Comparison of ENCODE assay signal across 11 mouse cellular contexts in genomic region chr7:105565071-105565836, GRCm38 (mm10). TPM values are rescaled to one million over a fixed set of nuclear protein-coding genes. Genes with fewer than 3 reads are reported as not detected.
DNase-seq lines count a peak whose midpoint lies in the region.
"Had no signal": no experiment of that assay in that cellular context is flagged by ENCODE, and none has a peak within 500 bp of the region (broad histone marks: within the 10 kb centered on the region; RNA-seq: fewer than 3 reads in every experiment).

No protein-coding gene starts in this region.

- intact Hi-C loops in left cerebral cortex, postnatal 25 days (cut with DNase I) = no loop called here
- intact Hi-C loops in left cerebral cortex, postnatal 4 days (cut with DNase I) = no loop called here
- intact Hi-C loops in heart, postnatal 36 days (cut with DNase I) = no loop called here

- peak; percentile 32 for DNase-seq in cerebellum, adult 8-10 months
- no peak for DNase-seq in cerebellum, adult 11 months
- DNase-seq in left cerebral cortex, postnatal 25 days (ENCODE audit: low spot score in 2 of 2) = peak; percentile 39 to 76
- no peak for DNase-seq in left cerebral cortex, postnatal 4 days
- peak; percentile 34 to 41 for DNase-seq in cerebellum, postnatal 14 days
- peak; percentile 39 to 56 for DNase-seq in heart, postnatal 36 days
- no peak for DNase-seq in kidney, adult 9 months
- no peak for DNase-seq in spleen, postnatal 4 days (ENCODE audit: low spot score in 2 of 2)
- DNase-seq: adrenal gland, adult 2 months; kidney, adult 18-20 months; liver had no signal

RNA-seq across cellular contexts. Expression of gene Smpd1, which starts 11.1 kb away (rescaled TPM):
- total RNA-seq in left cerebral cortex, postnatal 25 days (2021) = 100 to 1,000 TPM; 103 to 111 TPM
- 10 to 100 TPM; 59.3 to 65.7 TPM for total RNA-seq in left cerebral cortex, postnatal 4 days (2021)
- 100 to 1,000 TPM; 156 to 163 TPM for total RNA-seq in heart, postnatal 36 days (2021)

RNA-seq across cellular contexts. Expression of gene Apbb1, which starts 16.2 kb away (rescaled TPM):
- 100 to 1,000 TPM; 433 to 466 TPM for total RNA-seq in left cerebral cortex, postnatal 25 days (2021)
- total RNA-seq in left cerebral cortex, postnatal 4 days (2021) = 100 to 1,000 TPM; 327 to 331 TPM
- 100 to 1,000 TPM; 116 TPM for total RNA-seq in heart, postnatal 36 days (2021)

RNA-seq across cellular contexts. Expression of gene Hpx, which starts 34.7 kb away (rescaled TPM):
- under 1 TPM; 0.39 to 0.55 TPM for total RNA-seq in left cerebral cortex, postnatal 25 days (2021)
- total RNA-seq in left cerebral cortex, postnatal 4 days (2021) = under 1 TPM in 1 of 2 experiments, not detected in 1; 0.26 TPM
- total RNA-seq in heart, postnatal 36 days (2021) = not detected

Comparison
In these comparisons a context has a peak if more than half of its experiments do, and no peak if none do; other contexts are left out.
1. DNase-seq: peak in cerebellum, adult 8-10 months (single experiment), left cerebral cortex, postnatal 25 days (2 of 2), cerebellum, postnatal 14 days (2 of 2) and heart, postnatal 36 days (2 of 2); none in cerebellum, adult 11 months (single experiment), left cerebral cortex, postnatal 4 days (single experiment), kidney, adult 9 months (single experiment) and spleen, postnatal 4 days (0 of 2).